Comparison of ENCODE assay signal across 9 mouse cellular contexts in the genomic region with DNA sequence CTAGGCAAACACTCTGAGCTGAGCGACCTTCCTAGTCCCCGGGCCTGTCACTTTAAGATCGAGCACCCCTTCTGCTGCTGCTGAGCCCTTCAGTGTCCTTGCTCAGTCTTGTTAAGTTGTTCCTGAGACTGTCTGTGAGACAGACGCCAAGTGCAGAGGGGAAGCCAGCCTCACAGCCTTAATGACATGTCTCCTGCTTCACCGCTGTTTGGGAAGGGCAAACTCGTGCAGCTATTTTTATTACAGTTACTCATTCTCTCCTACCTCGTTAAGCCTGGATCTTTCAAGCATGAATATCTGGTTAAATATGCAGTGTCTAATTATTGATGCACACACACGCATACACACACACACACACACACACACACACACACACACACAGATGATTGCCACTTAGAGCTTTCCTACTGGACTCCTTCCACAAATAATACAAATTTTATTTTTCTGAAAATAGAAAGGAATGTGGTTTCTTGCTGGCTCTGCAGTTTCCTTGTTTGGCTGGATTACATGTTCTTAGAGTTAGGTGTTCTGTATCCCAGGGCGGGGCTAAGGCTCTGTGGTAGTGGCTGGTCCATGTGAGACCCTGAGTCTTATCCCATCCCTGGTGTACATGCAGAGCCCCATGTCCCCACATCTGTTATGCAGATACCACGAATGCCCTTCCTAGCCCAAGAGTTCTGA. TPM values are rescaled to one million over a fixed set of nuclear protein-coding genes. Genes with fewer than 3 reads are reported as not detected.
A peak's percentile ranks its signal among the peaks of the same experiment; 100 is the strongest.
DNase-seq lines count a peak whose midpoint lies in the region; ATAC-seq and TF ChIP-seq lines count a peak whose summit lies in the region.
"Had no signal": no experiment of that assay in that cellular context is flagged by ENCODE, and none has a peak within 500 bp of the region (broad histone marks: within the 10 kb centered on the region; RNA-seq: fewer than 3 reads in every experiment).

No protein-coding gene starts in this region.

- no peaks in the 10 kb centered on the region for H3K36me3 ChIP-seq in hindbrain, embryonic 13.5 days
- H3K36me3 ChIP-seq in hindbrain, embryonic 10.5 days, result no peaks in the 10 kb centered on the region
- H3K36me3 ChIP-seq in forebrain, postnatal 0 days (ENCODE audit: insufficient read depth), result no peaks in the 10 kb centered on the region
- no peaks in the 10 kb centered on the region for H3K36me3 ChIP-seq in midbrain, embryonic 15.5 days (replicated peaks)

- WGBS in hindbrain, embryonic 13.5 days, result 51% methylated on average over 10 of the region's 10 CpGs
- 81% methylated on average over 10 of the region's 10 CpGs for WGBS in hindbrain, embryonic 10.5 days
- WGBS in forebrain, postnatal 0 days, result 28% methylated on average over 10 of the region's 10 CpGs
- WGBS in midbrain, embryonic 15.5 days, result 65% methylated on average over 10 of the region's 10 CpGs

- H3K4me1 ChIP-seq in hindbrain, embryonic 13.5 days (replicated peaks), result peaks cover 69% of the 10 kb centered on the region
- H3K4me1 ChIP-seq in hindbrain, embryonic 10.5 days (replicated peaks), result peaks cover 48% of the 10 kb centered on the region
- peaks cover 10% of the 10 kb centered on the region for H3K4me1 ChIP-seq in forebrain, postnatal 0 days (ENCODE audit: insufficient read depth)
- peaks cover 41% of the 10 kb centered on the region for H3K4me1 ChIP-seq in midbrain, embryonic 15.5 days

- peak overlapping the region; percentile 99 for H3K27ac ChIP-seq in hindbrain, embryonic 13.5 days
- no peak overlapping the region for H3K27ac ChIP-seq in hindbrain, embryonic 10.5 days
- peak overlapping the region; percentile 98 for H3K27ac ChIP-seq in forebrain, postnatal 0 days (ENCODE audit: low read depth, low read length)
- H3K27ac ChIP-seq in midbrain, embryonic 15.5 days, result peak overlapping the region; percentile 59

- no peak overlapping the region for H3K4me2 ChIP-seq in hindbrain, embryonic 13.5 days
- no peak overlapping the region for H3K4me2 ChIP-seq in forebrain, postnatal 0 days (ENCODE audit: low read depth)
- H3K4me2 ChIP-seq in midbrain, embryonic 15.5 days, result no peak overlapping the region

- no peaks in the 10 kb centered on the region for H3K27me3 ChIP-seq in hindbrain, embryonic 13.5 days
- H3K27me3 ChIP-seq in hindbrain, embryonic 10.5 days (ENCODE audit: insufficient read depth, poor library complexity, severe bottlenecking), result no peaks in the 10 kb centered on the region
- H3K27me3 ChIP-seq in forebrain, postnatal 0 days (ENCODE audit: insufficient read depth, low read length), result no peaks in the 10 kb centered on the region
- H3K27me3 ChIP-seq in midbrain, embryonic 15.5 days (replicated peaks), result no peaks in the 10 kb centered on the region

- no peaks in the 10 kb centered on the region for H3K9me3 ChIP-seq in hindbrain, embryonic 13.5 days
- no peaks in the 10 kb centered on the region for H3K9me3 ChIP-seq in hindbrain, embryonic 10.5 days
- H3K9me3 ChIP-seq in forebrain, postnatal 0 days (ENCODE audit: low read length), result no peaks in the 10 kb centered on the region
- no peaks in the 10 kb centered on the region for H3K9me3 ChIP-seq in midbrain, embryonic 15.5 days

- TF ChIP-seq CTCF in forebrain, postnatal 0 days (IDR thresholded peaks at IDR 0.05; ENCODE audit: low read depth), result no peak

- ATAC-seq in hindbrain, embryonic 13.5 days (ENCODE audit: low FRiP score), result no peak
- no peak for ATAC-seq in forebrain, postnatal 0 days
- no peak for ATAC-seq in midbrain, embryonic 15.5 days (replicated peaks)

- H3K4me3 ChIP-seq in hindbrain, embryonic 13.5 days, result no peak overlapping the region
- H3K4me3 ChIP-seq in hindbrain, embryonic 10.5 days, result no peak overlapping the region
- H3K4me3 ChIP-seq in forebrain, postnatal 0 days (ENCODE audit: low read depth, low read length), result no peak overlapping the region
- H3K4me3 ChIP-seq in midbrain, embryonic 15.5 days, result no peak overlapping the region

- H3K9ac ChIP-seq in hindbrain, embryonic 13.5 days, result no peak overlapping the region
- H3K9ac ChIP-seq in forebrain, postnatal 0 days, result peak overlapping the region; percentile 35; the same call in 1 of the 2 replicates
- no peak overlapping the region for H3K9ac ChIP-seq in midbrain, embryonic 15.5 days

- DNase-seq in hindbrain, embryonic 10.5 days (ENCODE audit: low spot score), result no peak
- peak; percentile 90 for DNase-seq in Muller cell, postnatal 12 days (ENCODE audit: inconsistent ontology term)
- DNase-seq in forebrain, postnatal 0 days, result peak; percentile 52
- peak; percentile 6 for DNase-seq in induced T-regulatory cell, adult 2 months (ENCODE audit: low read depth)
- no peak for DNase-seq in thymus, postnatal 0 days (ENCODE audit: low spot score)
- DNase-seq in thymus, postnatal 4 days, result no peak

RNA-seq across cellular contexts. Expression of gene Hacl1, which starts 18.6 kb away (rescaled TPM):
- 9.8 and 10.4 TPM in 2 replicates for polyA plus RNA-seq in hindbrain, embryonic 13.5 days (2015; fragmentation: Nextera tagmentation; extraction: Ambion mirVana)
- polyA plus RNA-seq in hindbrain, embryonic 10.5 days (2016; fragmentation: Nextera tagmentation; extraction: Ambion mirVana), result 8.2 and 8.8 TPM in 2 replicates
- total RNA-seq in forebrain, postnatal 0 days (2014; rRNA removed), result 6.4 and 7.7 TPM in 2 replicates
- 6.5 and 7.5 TPM in 2 replicates for polyA plus RNA-seq in forebrain, postnatal 0 days (2015; fragmentation: Nextera tagmentation; extraction: Ambion mirVana)
- 6.2 and 8.4 TPM in 2 replicates for polyA plus RNA-seq in midbrain, embryonic 15.5 days (2015; fragmentation: Nextera tagmentation; extraction: Ambion mirVana)
- polyA plus RNA-seq in thymus, postnatal 0 days (2015; fragmentation: Nextera tagmentation; extraction: Ambion mirVana), result 19.6 and 31.3 TPM in 2 replicates

RNA-seq across cellular contexts. Expression of gene Btd, which starts 18.8 kb away (rescaled TPM):
- polyA plus RNA-seq in hindbrain, embryonic 13.5 days (2015; fragmentation: Nextera tagmentation; extraction: Ambion mirVana), result 17.3 and 18.7 TPM in 2 replicates
- polyA plus RNA-seq in hindbrain, embryonic 10.5 days (2016; fragmentation: Nextera tagmentation; extraction: Ambion mirVana), result 14.0 and 14.3 TPM in 2 replicates
- 21.2 and 22.7 TPM in 2 replicates for total RNA-seq in forebrain, postnatal 0 days (2014; rRNA removed)
- 16.4 and 19.5 TPM in 2 replicates for polyA plus RNA-seq in forebrain, postnatal 0 days (2015; fragmentation: Nextera tagmentation; extraction: Ambion mirVana)
- 13.8 and 16.2 TPM in 2 replicates for polyA plus RNA-seq in midbrain, embryonic 15.5 days (2015; fragmentation: Nextera tagmentation; extraction: Ambion mirVana)
- 21.2 and 23.2 TPM in 2 replicates for polyA plus RNA-seq in thymus, postnatal 0 days (2015; fragmentation: Nextera tagmentation; extraction: Ambion mirVana)

RNA-seq across cellular contexts. Expression of gene Gm49387, which starts 19.0 kb away (rescaled TPM):
- polyA plus RNA-seq in hindbrain, embryonic 13.5 days (2015; fragmentation: Nextera tagmentation; extraction: Ambion mirVana), result 0.61 and 1.7 TPM in 2 replicates
- polyA plus RNA-seq in hindbrain, embryonic 10.5 days (2016; fragmentation: Nextera tagmentation; extraction: Ambion mirVana), result 0.95 TPM in 1 of 2 replicates, not detected in the other
- not detected in 2 replicates for total RNA-seq in forebrain, postnatal 0 days (2014; rRNA removed)
- polyA plus RNA-seq in forebrain, postnatal 0 days (2015; fragmentation: Nextera tagmentation; extraction: Ambion mirVana), result 0.21 and 1.6 TPM in 2 replicates
- 0.63 and 1.2 TPM in 2 replicates for polyA plus RNA-seq in midbrain, embryonic 15.5 days (2015; fragmentation: Nextera tagmentation; extraction: Ambion mirVana)
- 2.6 and 3.2 TPM in 2 replicates for polyA plus RNA-seq in thymus, postnatal 0 days (2015; fragmentation: Nextera tagmentation; extraction: Ambion mirVana)
- polyA plus RNA-seq: neural tube, embryonic 11.5 days had no signal

Comparison
In these comparisons a context has a peak if more than half of its experiments do, and no peak if none do; other contexts are left out.
1. DNase-seq: peak in Muller cell, postnatal 12 days (single experiment), forebrain, postnatal 0 days (single experiment) and induced T-regulatory cell, adult 2 months (single experiment); none in hindbrain, embryonic 10.5 days (single experiment), thymus, postnatal 0 days (single experiment) and thymus, postnatal 4 days (single experiment).